Mouse (Mus musculus): ENCODE data around the gene Popdc2. TPM values are rescaled to one million over a fixed set of nuclear protein-coding genes. Genes with fewer than 3 reads are reported as not detected.

Popdc2 gene
- total RNA-seq, 2 experiments from 2014 or later = 3.1 to 10.0 TPM

GRCm38 (mm10) chr16:38395060-38395730 is 33.2 kb downstream of the Popdc2 start:
- ATAC-seq (replicated peaks; ENCODE audit: low FRiP score, low TSS enrichment, poor library complexity, severe bottlenecking) = no peak

GRCm38 (mm10) chr16:38396155-38396554 is 34.1 kb downstream of the Popdc2 start:
- peak; percentile 48; the same call in 1 of the 2 replicates for ATAC-seq (replicated peaks; ENCODE audit: low FRiP score, low TSS enrichment, poor library complexity, severe bottlenecking)

GRCm38 (mm10) chr16:38398266-38398665 is 36.3 kb downstream of the Popdc2 start:
- ATAC-seq (replicated peaks; ENCODE audit: low FRiP score, low TSS enrichment, poor library complexity, severe bottlenecking) = no peak

- no peak for ATAC-seq (replicated peaks; ENCODE audit: low FRiP score, low TSS enrichment, poor library complexity, severe bottlenecking)
These were observed 37.1 kb downstream of the Popdc2 start for GRCm38 (mm10) chr16:38399076-38399475.

GRCm38 (mm10) chr16:38399531-38400231 is 37.7 kb downstream of the Popdc2 start:
- peak; percentile 33; the same call in 1 of the 2 replicates for ATAC-seq (replicated peaks; ENCODE audit: low FRiP score, low TSS enrichment, poor library complexity, severe bottlenecking)

GRCm38 (mm10) chr16:38400311-38400960 is 38.4 kb downstream of the Popdc2 start:
- no peak for ATAC-seq (replicated peaks; ENCODE audit: low FRiP score, low TSS enrichment, poor library complexity, severe bottlenecking)

GRCm38 (mm10) chr16:38401468-38401867 is 39.5 kb downstream of the Popdc2 start:
- no peak for ATAC-seq (replicated peaks; ENCODE audit: low FRiP score, low TSS enrichment, poor library complexity, severe bottlenecking)

GRCm38 (mm10) chr16:38403639-38404038 is 41.6 kb downstream of the Popdc2 start:
- ATAC-seq (replicated peaks; ENCODE audit: low FRiP score, low TSS enrichment, poor library complexity, severe bottlenecking) = peak; percentile 24; the same call in 1 of the 2 replicates

GRCm38 (mm10) chr16:38406293-38406692 is 44.3 kb downstream of the Popdc2 start:
- no peak for ATAC-seq (replicated peaks; ENCODE audit: low FRiP score, low TSS enrichment, poor library complexity, severe bottlenecking)

GRCm38 (mm10) chr16:38406708-38407107 is 44.7 kb downstream of the Popdc2 start:
- ATAC-seq (replicated peaks; ENCODE audit: low FRiP score, low TSS enrichment, poor library complexity, severe bottlenecking) = no peak

- no peak for ATAC-seq (replicated peaks; ENCODE audit: low FRiP score, low TSS enrichment, poor library complexity, severe bottlenecking)
These were observed 45.6 kb downstream of the Popdc2 start for GRCm38 (mm10) chr16:38407584-38407983.

- no peak for ATAC-seq (replicated peaks; ENCODE audit: low FRiP score, low TSS enrichment, poor library complexity, severe bottlenecking)
These were observed 46.4 kb downstream of the Popdc2 start for GRCm38 (mm10) chr16:38408416-38408815.

GRCm38 (mm10) chr16:38414953-38415352 is 52.9 kb downstream of the Popdc2 start:
- ATAC-seq (replicated peaks; ENCODE audit: low FRiP score, low TSS enrichment, poor library complexity, severe bottlenecking) = no peak

- no peak for ATAC-seq (replicated peaks; ENCODE audit: low FRiP score, low TSS enrichment, poor library complexity, severe bottlenecking)
These were observed 63.4 kb downstream of the Popdc2 start for GRCm38 (mm10) chr16:38425374-38425773.

- no peak for ATAC-seq (replicated peaks; ENCODE audit: low FRiP score, low TSS enrichment, poor library complexity, severe bottlenecking)
These were observed 63.8 kb downstream of the Popdc2 start for GRCm38 (mm10) chr16:38425799-38426198.

Other genes with a start within 250 kb of the Popdc2 start
- not detected in 2 replicates for gene Nr1i2, start 67.4 kb upstream of the Popdc2 start, total RNA-seq (2014; fragmentation: Nextera tagmentation)
- not detected in 2 replicates for gene Nr1i2, start 67.4 kb upstream of the Popdc2 start, total RNA-seq (2017)
- not detected in 2 replicates for gene Maats1, start 20.1 kb upstream of the Popdc2 start, total RNA-seq (2014; fragmentation: Nextera tagmentation)
- 0.04 and 0.66 TPM in 2 replicates for gene Maats1, start 20.1 kb upstream of the Popdc2 start, total RNA-seq (2017)
- gene Cox17, start 15.2 kb upstream of the Popdc2 start, total RNA-seq (2014; fragmentation: Nextera tagmentation) = 228 and 369 TPM in 2 replicates
- gene Cox17, start 15.2 kb upstream of the Popdc2 start, total RNA-seq (2017) = 465 and 506 TPM in 2 replicates
- gene Gm21987, start 15.2 kb upstream of the Popdc2 start, total RNA-seq (2014; fragmentation: Nextera tagmentation) = not detected in 2 replicates
- gene Gm21987, start 15.2 kb upstream of the Popdc2 start, total RNA-seq (2017) = not detected in 2 replicates
- gene Pla1a, start 70.9 kb downstream of the Popdc2 start, total RNA-seq (2014; fragmentation: Nextera tagmentation) = not detected in 2 replicates
- not detected in 2 replicates for gene Pla1a, start 70.9 kb downstream of the Popdc2 start, total RNA-seq (2017)
- 27.4 and 31.6 TPM in 2 replicates for gene Adprh, start 90.5 kb downstream of the Popdc2 start, total RNA-seq (2014; fragmentation: Nextera tagmentation)
- gene Adprh, start 90.5 kb downstream of the Popdc2 start, total RNA-seq (2017) = 8.6 TPM in 2 replicates
- gene Cd80, start 93.4 kb downstream of the Popdc2 start, total RNA-seq (2014; fragmentation: Nextera tagmentation) = not detected in 2 replicates
- not detected in 2 replicates for gene Cd80, start 93.4 kb downstream of the Popdc2 start, total RNA-seq (2017)
- 22.1 and 23.3 TPM in 2 replicates for gene Timmdc1, start 160.5 kb downstream of the Popdc2 start, total RNA-seq (2014; fragmentation: Nextera tagmentation)
- gene Timmdc1, start 160.5 kb downstream of the Popdc2 start, total RNA-seq (2017) = 32.0 and 33.0 TPM in 2 replicates
- 22.2 and 32.6 TPM in 2 replicates for gene Poglut1, start 188.0 kb downstream of the Popdc2 start, total RNA-seq (2014; fragmentation: Nextera tagmentation)
- gene Poglut1, start 188.0 kb downstream of the Popdc2 start, total RNA-seq (2017) = 21.9 and 23.2 TPM in 2 replicates
- gene Tmem39a, start 196.5 kb downstream of the Popdc2 start, total RNA-seq (2014; fragmentation: Nextera tagmentation) = 32.5 and 48.5 TPM in 2 replicates
- 23.8 and 51.7 TPM in 2 replicates for gene Tmem39a, start 196.5 kb downstream of the Popdc2 start, total RNA-seq (2017)